Mouse (Mus musculus) MEL (cell line): ENCODE data around the gene Gcnt3. TPM values are rescaled to one million over a fixed set of nuclear protein-coding genes. Genes with fewer than 3 reads are reported as not detected.

ENCODE experiments used
- DNase-seq: peaks from one replicate; pipeline ENCODE4 v3.0.0; 2011; ENCODE audit warnings: low read depth, low spot score
- H3K27ac ChIP-seq: 2 replicates; pipeline ENCODE4 v1.5.1; 2012; ENCODE audit warnings: low read depth, mild to moderate bottlenecking, control low read depth, low read length, moderate library complexity; ENCODE audit not compliant: control insufficient read depth
- H3K27me3 ChIP-seq, 2 experiments: fragments of 150-350 bp in 1 of 2; sonication (generic) in 1 of 2; 2 replicates each; pipeline ENCODE4 v1.6.1; 2012; ENCODE audit warnings: low read length in 2 of 2, mild to moderate bottlenecking in 2 of 2, improper control_type of control experiment in 1 of 2, moderate library complexity in 1 of 2; ENCODE audit not compliant: insufficient read depth in 2 of 2, control insufficient read depth in 1 of 2
- H3K36me3 ChIP-seq, 2 experiments: 2 replicates each; pipeline ENCODE4 v1.6.1; 2012 to 2014; ENCODE audit warnings: low read length in 2 of 2, improper control_type of control experiment in 1 of 2, inconsistent platforms in 1 of 2, mild to moderate bottlenecking in 1 of 2; ENCODE audit not compliant: insufficient read depth in 2 of 2, control insufficient read depth in 1 of 2
- H3K4me1 ChIP-seq, 2 experiments: fragments of 150-350 bp in 1 of 2; sonication (generic) in 1 of 2; 2 replicates each; pipeline ENCODE4 v1.6.1; 2012; ENCODE audit warnings: low read length in 2 of 2, improper control_type of control experiment in 1 of 2, mild to moderate bottlenecking in 1 of 2; ENCODE audit not compliant: insufficient read depth in 2 of 2, control insufficient read depth in 1 of 2
- H3K4me3 ChIP-seq, 2 experiments: fragments of 150-350 bp in 1 of 2; sonication (generic) in 1 of 2; 2 replicates each; pipeline ENCODE4 v1.5.1; 2012; ENCODE audit warnings: low read depth in 2 of 2, low read length in 2 of 2, mild to moderate bottlenecking in 2 of 2, moderate library complexity in 2 of 2, control low read depth in 1 of 2, improper control_type of control experiment in 1 of 2; ENCODE audit not compliant: control insufficient read depth in 1 of 2, insufficient read depth in 1 of 2
- H3K79me2 ChIP-seq: 2 replicates; pipeline ENCODE4 v1.6.1; 2012; ENCODE audit warnings: mild to moderate bottlenecking, low read length, moderate library complexity; ENCODE audit not compliant: control insufficient read depth, poor library complexity, insufficient read depth
- H3K9ac ChIP-seq: 2 replicates; pipeline ENCODE4 v1.6.1; 2012; ENCODE audit warnings: low read depth, mild to moderate bottlenecking, control low read depth, low read length, moderate library complexity; ENCODE audit not compliant: control insufficient read depth, poor library complexity, severe bottlenecking
- H3K9me3 ChIP-seq: fragments of 150-350 bp; sonication (generic); replicated peaks from 2 replicates; pipeline ENCODE4 v1.6.1; 2012; ENCODE audit warnings: mild to moderate bottlenecking, low read length, improper control_type of control experiment, moderate library complexity; ENCODE audit not compliant: insufficient read depth
- BHLHE40 ChIP-seq: IDR thresholded peaks from 2 replicates; pipeline ENCODE4 v1.6.1; 2012; ENCODE audit warnings: low read depth, mild to moderate bottlenecking, inconsistent platforms, low read length, improper control_type of control experiment, borderline replicate concordance
- CHD2 ChIP-seq: IDR thresholded peaks from 2 replicates; pipeline ENCODE4 v1.6.1; 2011; ENCODE audit warnings: low read length, improper control_type of control experiment
- CTCF ChIP-seq, 3 experiments: IDR thresholded peaks in 2 of 3; conservative IDR thresholded peaks in 1 of 3; 2 replicates each; pipeline ENCODE4 v1.5.1; 2011 to 2012; ENCODE audit warnings: low read length in 3 of 3, low read depth in 2 of 3, mild to moderate bottlenecking in 2 of 3, improper control_type of control experiment in 1 of 3, inconsistent platforms in 1 of 3, mixed read lengths in 1 of 3, moderate library complexity in 1 of 3; ENCODE audit not compliant: control insufficient read depth in 1 of 3, insufficient read depth in 1 of 3, poor library complexity in 1 of 3, severe bottlenecking in 1 of 3
- E2F4 ChIP-seq: IDR thresholded peaks from 2 replicates; pipeline ENCODE4 v1.6.1; 2011; ENCODE audit warnings: low read depth, low read length, improper control_type of control experiment, borderline replicate concordance
- EP300 ChIP-seq, 2 experiments: IDR thresholded peaks; 2 replicates each; pipeline ENCODE4 v1.6.1; 2011; ENCODE audit warnings: improper control_type of control experiment in 2 of 2, low read length in 2 of 2, low read depth in 1 of 2, mild to moderate bottlenecking in 1 of 2
- ETS1 ChIP-seq: IDR thresholded peaks from 2 replicates; pipeline ENCODE4 v1.6.1; 2012; ENCODE audit warnings: low read depth, mild to moderate bottlenecking, inconsistent platforms, low read length, improper control_type of control experiment, moderate library complexity
- GATA1 ChIP-seq: IDR thresholded peaks from 2 replicates; pipeline ENCODE4 v1.6.1; 2011; ENCODE audit warnings: low read depth, low read length, improper control_type of control experiment
- HCFC1 ChIP-seq: IDR thresholded peaks from 2 replicates; pipeline ENCODE4 v1.6.1; 2012; ENCODE audit warnings: low read depth, mild to moderate bottlenecking, inconsistent platforms, low read length, improper control_type of control experiment, moderate library complexity
- KAT2A ChIP-seq: conservative IDR thresholded peaks from 2 replicates; pipeline ENCODE4 v1.6.1; 2012; ENCODE audit warnings: low read depth, low read length, improper control_type of control experiment, inconsistent platforms
- MAFK ChIP-seq: IDR thresholded peaks from 2 replicates; pipeline ENCODE4 v1.6.1; 2011; ENCODE audit warnings: low read depth, mild to moderate bottlenecking, low read length, improper control_type of control experiment, borderline replicate concordance
- MAX ChIP-seq: IDR thresholded peaks from 2 replicates; pipeline ENCODE4 v1.6.1; 2011; ENCODE audit warnings: low read length, improper control_type of control experiment
- MEF2A ChIP-seq: IDR thresholded peaks from 2 replicates; pipeline ENCODE4 v1.6.1; 2014; ENCODE audit warnings: low read depth, mild to moderate bottlenecking, inconsistent platforms, low read length, improper control_type of control experiment; ENCODE audit not compliant: poor library complexity, insufficient replicate concordance, severe bottlenecking; ENCODE audit errors: extremely low read depth
- MYB ChIP-seq: IDR thresholded peaks from 2 replicates; pipeline ENCODE4 v1.6.1; 2011; ENCODE audit warnings: mild to moderate bottlenecking, low read depth, low read length, improper control_type of control experiment
- MYC ChIP-seq: IDR thresholded peaks from 2 replicates; pipeline ENCODE4 v1.6.1; 2011; ENCODE audit warnings: low read depth, mild to moderate bottlenecking, low read length, improper control_type of control experiment, moderate library complexity
- NELFE ChIP-seq: IDR thresholded peaks from 2 replicates; pipeline ENCODE4 v1.6.1; 2011; ENCODE audit warnings: low read depth, low read length, improper control_type of control experiment
- POLR2AphosphoS2 ChIP-seq: IDR thresholded peaks from 2 replicates; pipeline ENCODE4 v1.6.1; 2011; ENCODE audit warnings: low read length, improper control_type of control experiment
- RAD21 ChIP-seq: IDR thresholded peaks from 2 replicates; pipeline ENCODE4 v1.6.1; 2011; ENCODE audit warnings: mild to moderate bottlenecking, low read depth, low read length, improper control_type of control experiment
- RCOR1 ChIP-seq: IDR thresholded peaks from 2 replicates; pipeline ENCODE4 v1.6.1; 2012; ENCODE audit warnings: low read depth, mild to moderate bottlenecking, inconsistent platforms, low read length, improper control_type of control experiment
- SMC3 ChIP-seq: IDR thresholded peaks from 2 replicates; pipeline ENCODE4 v1.6.1; 2011; ENCODE audit warnings: low read depth, low read length, improper control_type of control experiment
- TAL1 ChIP-seq: IDR thresholded peaks from 2 replicates; pipeline ENCODE4 v1.6.1; 2012; ENCODE audit warnings: mild to moderate bottlenecking, inconsistent platforms, low read length, moderate library complexity, mixed read lengths
- TBP ChIP-seq: IDR thresholded peaks from 2 replicates; pipeline ENCODE4 v1.8.0; 2011; ENCODE audit warnings: low read depth, low read length, improper control_type of control experiment
- TCF12 ChIP-seq: IDR thresholded peaks from 2 replicates; pipeline ENCODE4 v1.6.1; 2014; ENCODE audit warnings: low read depth, mild to moderate bottlenecking, inconsistent platforms, low read length, improper control_type of control experiment, moderate library complexity
- UBTF ChIP-seq: IDR thresholded peaks from 2 replicates; pipeline ENCODE4 v1.6.1; 2012; ENCODE audit warnings: low read depth, mild to moderate bottlenecking, inconsistent platforms, low read length, improper control_type of control experiment, moderate library complexity, borderline replicate concordance; ENCODE audit not compliant: insufficient read depth
- USF2 ChIP-seq, 2 experiments: IDR thresholded peaks; 2 replicates each; pipeline ENCODE4 v1.6.1; 2011 to 2012; ENCODE audit warnings: improper control_type of control experiment in 2 of 2, low read length in 2 of 2, borderline replicate concordance in 1 of 2, inconsistent platforms in 1 of 2, low read depth in 1 of 2, mild to moderate bottlenecking in 1 of 2; ENCODE audit not compliant: insufficient read depth in 1 of 2
- ZMIZ1 ChIP-seq: IDR thresholded peaks from 2 replicates; pipeline ENCODE4 v1.6.1; 2012; ENCODE audit warnings: low read depth, mild to moderate bottlenecking, inconsistent platforms, low read length, improper control_type of control experiment, moderate library complexity
- ZNF384 ChIP-seq: IDR thresholded peaks from 2 replicates; pipeline ENCODE4 v1.6.1; 2012; ENCODE audit warnings: low read depth, mild to moderate bottlenecking, inconsistent platforms, low read length, improper control_type of control experiment
- polyA plus RNA-seq, 2 experiments: library from polyadenylated mRNA; stranded (reverse) in 1 of 2; unstranded in 1 of 2; fragments of >175 nt in 1 of 2; fragments of >200 nt in 1 of 2; gene quantifications; 2 replicates each; pipeline versions ENCODE4 v1.2.1 to v1.2.4; 2012; ENCODE audit warnings: low replicate concordance in 2 of 2, low read depth in 1 of 2; ENCODE audit not compliant: insufficient read length in 2 of 2, insufficient read depth in 1 of 2, missing spikeins in 1 of 2
- total RNA-seq: library from RNA; depleted of rRNA; stranded (reverse); fragments of 300-350 nt; gene quantifications from 2 replicates; pipeline ENCODE4 v1.2.3, GENCODE M21; 2012

The Gcnt3 gene
- total and polyA plus RNA-seq, 3 experiments, result not detected

GRCm38 (mm10) chr9:70047839-70048238, 10.0 kb upstream of the Gcnt3 start:
- Histone ChIP-seq H3K4me3 (no peak overlapping the region), H3K4me1 (peaks cover 0 to 14% of the 10 kb centered on the region in 2 experiments; a peak in 3 of 4 replicates), H3K79me2 (no peaks in the 10 kb centered on the region), H3K9me3 (no peaks in the 10 kb centered on the region), H3K27ac (no peak overlapping the region), H3K36me3 (peaks cover 0 to 7% of the 10 kb centered on the region in 2 experiments; a peak in 2 of 4 replicates), H3K9ac (no peak overlapping the region), H3K27me3 (no peaks in the 10 kb centered on the region)
- DNase-seq, result no peak
- TF ChIP-seq SMC3 (no peak), MYB (no peak), BHLHE40 (no peak), ZMIZ1 (no peak), CHD2 (no peak), CTCF (IDR thresholded peaks at IDR 0.05 in 2 of 3, conservative IDR thresholded peaks at IDR 0.05 in 1 of 3; ENCODE audit: control insufficient read depth in 1 of 3, insufficient read depth in 1 of 3, low read depth in 2 of 3, low read length in 3 of 3, poor library complexity in 1 of 3, severe bottlenecking in 1 of 3) (no peak), USF2 (IDR thresholded peaks at IDR 0.05; ENCODE audit: borderline replicate concordance in 1 of 2, insufficient read depth in 1 of 2, low read depth in 1 of 2, low read length in 2 of 2) (no peak), RAD21 (no peak), MYC (no peak), UBTF (no peak), HCFC1 (no peak), MAFK (no peak), MAX (no peak), ZNF384 (no peak), NELFE (no peak), POLR2AphosphoS2 (no peak), MEF2A (no peak), KAT2A (no peak), TBP (no peak)

- Histone ChIP-seq H3K27ac (no peak overlapping the region), H3K9ac (no peak overlapping the region), H3K79me2 (no peaks in the 10 kb centered on the region), H3K4me3 (no peak overlapping the region), H3K27me3 (no peaks in the 10 kb centered on the region), H3K9me3 (no peaks in the 10 kb centered on the region), H3K4me1 (peaks cover 0 to 14% of the 10 kb centered on the region in 2 experiments; a peak in 3 of 4 replicates), H3K36me3 (peaks cover 0 to 7% of the 10 kb centered on the region in 2 experiments; a peak in 2 of 4 replicates)
- DNase-seq, result peak; percentile 19
- TF ChIP-seq TAL1 (no peak), E2F4 (no peak), EP300 (IDR thresholded peaks at IDR 0.05; ENCODE audit: low read depth in 1 of 2, low read length in 2 of 2) (peak; percentile 41 to 48; a peak in 2 of 4 replicates), ETS1 (0 out of 2 replicates have a peak, but pooled peaks have one; percentile 19), TBP (no peak), TCF12 (peak; percentile 57), RCOR1 (no peak), GATA1 (peak; percentile 81)
These were observed 8.4 kb upstream of the Gcnt3 start for GRCm38 (mm10) chr9:70046255-70046654.
